Mouse (Mus musculus) bone marrow macrophage, adult 2 months (primary cell): ENCODE measurements around the gene Mapk10.

Experiments used
- CTCF ChIP-seq: IDR thresholded peaks from 2 replicates; pipeline ENCODE4 v1.5.1; 2012; ENCODE audit warnings: low read depth, mild to moderate bottlenecking, low read length, moderate library complexity
- POLR2A ChIP-seq: IDR thresholded peaks from 2 replicates; pipeline ENCODE4 v1.6.1; 2012; ENCODE audit warnings: mild to moderate bottlenecking, low read depth, low read length, borderline replicate concordance

GRCm38 (mm10) chr5:103021479-103021878, 189.7 kb downstream of the Mapk10 start:
- TF ChIP-seq CTCF: no peak
- TF ChIP-seq POLR2A: no peak
